Mouse (Mus musculus) heart, postnatal 0 days (tissue): ENCODE data around the gene Vamp1.

Source experiments
- CTCF ChIP-seq: IDR thresholded peaks from 2 replicates; pipeline ENCODE4 v1.5.1; 2016; ENCODE audit warnings: antibody characterized with exemption, control low read depth, low read depth
- EP300 ChIP-seq: IDR thresholded peaks from 2 replicates; pipeline ENCODE4 v1.6.1; 2016; ENCODE audit warnings: antibody characterized with exemption, low read depth

- TF ChIP-seq CTCF (no peak), EP300 (no peak)
Observed at GRCm38 (mm10) chr6:125267469-125267868, 52.1 kb downstream of the Vamp1 start.
